Mouse (Mus musculus) small intestine, adult 2 months (tissue): Measurements from ENCODE around the gene Mrps17. TPM values are rescaled to one million over a fixed set of nuclear protein-coding genes. Genes with fewer than 3 reads are reported as not detected.

Experiments used
- H3K27ac ChIP-seq: fragments of 200-500 bp; 2 replicates; pipeline ENCODE4 v1.5.1; 2012; ENCODE audit warnings: low read depth, low read length, control low read depth, inconsistent platforms; ENCODE audit not compliant: insufficient read depth
- H3K27me3 ChIP-seq: fragments of 200-500 bp; 2 replicates; pipeline ENCODE4 v1.6.1; 2012; ENCODE audit warnings: mild to moderate bottlenecking, moderate library complexity, low read length, inconsistent platforms; ENCODE audit not compliant: control insufficient read depth, insufficient read depth
- H3K36me3 ChIP-seq: fragments of 200-500 bp; 2 replicates; pipeline ENCODE4 v1.6.1; 2012; ENCODE audit warnings: mild to moderate bottlenecking, low read length, control low read depth, inconsistent platforms; ENCODE audit not compliant: control insufficient read depth, insufficient read depth
- H3K4me1 ChIP-seq: fragments of 200-500 bp; 2 replicates; pipeline ENCODE4 v1.6.1; 2012; ENCODE audit warnings: low read length, inconsistent platforms, mixed read lengths; ENCODE audit not compliant: control insufficient read depth, insufficient read depth, insufficient read length
- H3K4me3 ChIP-seq: fragments of 200-500 bp; 2 replicates; pipeline ENCODE4 v1.5.1; 2012; ENCODE audit warnings: low read depth, mild to moderate bottlenecking, control low read depth, inconsistent platforms, low read length, moderate library complexity
- CTCF ChIP-seq: fragments of 200-500 bp; IDR thresholded peaks from 2 replicates; pipeline ENCODE4 v1.5.1; 2012; ENCODE audit warnings: low read depth, mild to moderate bottlenecking, control low read depth, inconsistent platforms, low read length, moderate library complexity, mixed read lengths; ENCODE audit not compliant: insufficient replicate concordance, insufficient read length; ENCODE audit errors: extremely low read depth
- POLR2A ChIP-seq: fragments of 200-500 bp; IDR thresholded peaks from 2 replicates; pipeline ENCODE4 v1.6.1; 2012; ENCODE audit warnings: low read depth, mild to moderate bottlenecking, control low read depth, inconsistent platforms, low read length, moderate library complexity
- WGBS: fragments of 180-500 bp; shearing (Covaris S2); methylation state at CpG from one replicate; pipeline ENCODE4 v1.1.7; 2018; 5-methylcytosine and 5-hydroxymethylcytosine counted together
- polyA plus RNA-seq: library from polyadenylated mRNA; depleted of rRNA; stranded (reverse); fragments of >200 nt; gene quantifications from 2 replicates; pipeline ENCODE4 v1.2.3, GENCODE M21; 2012

Gene Mrps17
- polyA plus RNA-seq, 1 experiment: 28.7 TPM

DNA sequence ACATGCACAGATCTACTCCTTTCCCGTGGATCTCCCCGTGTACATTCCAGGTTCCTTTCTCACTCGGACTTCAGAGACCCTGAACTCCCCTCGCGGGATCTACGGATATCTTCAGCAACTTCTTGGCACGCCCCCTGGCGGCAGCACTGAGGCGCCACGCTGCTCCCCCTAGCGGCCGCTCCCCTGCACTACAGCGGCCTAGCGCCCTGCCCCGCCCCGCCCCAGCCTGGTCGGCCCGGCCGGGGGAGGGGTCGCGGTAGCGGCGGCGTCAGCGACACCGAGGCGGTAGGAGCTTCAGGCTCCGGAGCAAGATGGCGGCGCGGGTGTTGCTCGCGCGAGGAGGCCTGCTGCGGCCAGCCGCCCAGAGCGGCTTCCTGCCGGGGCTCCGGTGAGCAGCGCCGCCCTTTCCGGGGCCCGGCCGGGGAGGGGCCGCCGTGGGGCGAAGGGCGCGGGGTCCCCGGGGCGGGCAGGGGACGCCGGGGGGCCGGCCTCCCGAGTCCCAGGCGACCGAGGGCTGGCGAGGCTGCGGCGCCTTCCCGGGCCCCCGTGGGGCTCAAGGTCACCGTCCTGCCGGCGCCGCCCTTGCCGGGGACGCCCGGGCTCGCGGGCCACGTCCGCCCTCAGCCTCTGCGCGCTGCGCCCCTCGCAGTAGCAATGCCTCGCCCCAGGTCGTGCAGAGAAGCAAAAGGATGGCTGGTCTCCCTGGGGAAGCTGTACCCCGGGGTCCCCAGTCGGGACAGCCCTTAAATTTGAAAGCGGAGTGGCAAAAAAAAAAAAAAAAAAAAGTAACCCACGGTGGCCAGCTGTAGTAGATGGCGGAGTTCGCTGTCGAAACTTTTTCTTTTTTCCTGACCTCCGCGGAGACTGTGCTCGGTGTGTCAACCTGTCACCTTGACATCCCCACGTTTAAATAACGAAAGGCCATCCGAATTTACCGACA, 9.8 kb downstream of the Mrps17 start, which contains the start of gene Nipsnap2:
Nipsnap2 (plus strand) TSS at position 230 of the 940 bp plus-strand sequence.
- H3K27ac ChIP-seq: peak within 1 kb of the TSS; percentile 88
- H3K36me3 ChIP-seq: no peaks in the 10 kb centered on the region
- under 1% methylated on average over 92 of the region's 93 CpGs for WGBS
- H3K4me1 ChIP-seq: peaks cover 7% of the 10 kb centered on the region
- peak within 1 kb of the TSS; percentile 95 for H3K4me3 ChIP-seq
- TF ChIP-seq POLR2A (peak; percentile 54), CTCF (peak; percentile 100)
- H3K27me3 ChIP-seq: no peaks in the 10 kb centered on the region

DNA sequence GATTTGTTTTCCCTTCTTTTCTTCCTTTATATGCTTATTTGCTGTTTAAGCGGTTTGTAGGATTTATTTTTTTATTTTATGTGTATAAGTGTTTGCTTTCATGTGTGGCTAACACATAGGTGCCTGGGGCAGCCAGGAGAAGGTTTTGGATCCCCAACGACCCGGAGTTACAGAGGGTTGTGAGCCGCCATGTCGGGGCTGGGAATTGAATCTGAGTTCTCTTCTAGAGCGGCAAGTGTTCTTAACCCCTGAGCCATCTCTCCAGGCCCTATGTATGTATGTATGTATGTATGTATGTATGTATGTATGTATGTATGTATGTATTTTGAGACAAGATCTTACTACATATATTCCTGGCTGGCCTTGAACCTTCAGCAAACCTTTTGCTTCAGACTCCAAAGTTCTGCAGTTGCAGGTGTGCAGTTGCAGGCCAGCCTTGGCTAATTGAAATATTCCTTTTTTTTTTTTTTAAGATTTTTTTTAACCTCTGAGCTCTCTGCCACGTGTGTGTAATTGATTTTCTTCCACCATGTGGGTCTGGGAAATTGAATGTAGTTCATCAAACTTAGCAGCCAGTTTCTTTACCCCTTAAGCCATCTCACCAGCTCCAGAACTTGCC, 10.6 kb downstream of the Mrps17 start:
- H3K36me3 ChIP-seq: no peaks in the 10 kb centered on the region
- TF ChIP-seq POLR2A (no peak), CTCF (no peak)
- peak overlapping the region; percentile 95 for H3K4me3 ChIP-seq
- H3K4me1 ChIP-seq: peaks cover 10% of the 10 kb centered on the region
- H3K27me3 ChIP-seq: no peaks in the 10 kb centered on the region
- WGBS: 15% methylated on average over 7 of the region's 7 CpGs
- peak overlapping the region; percentile 88; the same call in 1 of the 2 replicates for H3K27ac ChIP-seq

DNA sequence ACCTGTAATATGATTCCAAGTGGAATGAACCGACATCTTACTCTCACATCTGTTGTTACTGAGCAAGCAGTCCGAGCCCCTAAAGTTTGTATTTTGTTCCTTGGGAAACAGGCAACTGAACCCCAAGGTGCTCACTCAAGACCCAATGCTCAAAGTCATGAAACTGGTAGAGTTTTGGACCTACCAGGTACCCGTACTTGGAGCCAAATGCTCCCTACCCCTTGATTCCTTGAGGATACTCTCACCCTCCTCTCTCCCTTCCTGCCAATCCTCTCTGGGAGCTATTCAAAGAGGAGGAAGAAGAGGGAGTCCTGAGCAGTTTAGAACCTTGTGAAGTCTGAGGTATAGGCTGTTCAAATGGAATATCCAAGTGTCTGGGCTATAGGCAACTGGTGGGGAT, 11.5 kb downstream of the Mrps17 start:
- Histone ChIP-seq H3K27ac (no peak overlapping the region), H3K4me3 (no peak overlapping the region), H3K27me3 (no peaks in the 10 kb centered on the region), H3K36me3 (no peaks in the 10 kb centered on the region), H3K4me1 (peaks cover 10% of the 10 kb centered on the region)
- WGBS: 85% methylated on average over 3 of the region's 3 CpGs
- TF ChIP-seq CTCF (no peak), POLR2A (no peak)

DNA sequence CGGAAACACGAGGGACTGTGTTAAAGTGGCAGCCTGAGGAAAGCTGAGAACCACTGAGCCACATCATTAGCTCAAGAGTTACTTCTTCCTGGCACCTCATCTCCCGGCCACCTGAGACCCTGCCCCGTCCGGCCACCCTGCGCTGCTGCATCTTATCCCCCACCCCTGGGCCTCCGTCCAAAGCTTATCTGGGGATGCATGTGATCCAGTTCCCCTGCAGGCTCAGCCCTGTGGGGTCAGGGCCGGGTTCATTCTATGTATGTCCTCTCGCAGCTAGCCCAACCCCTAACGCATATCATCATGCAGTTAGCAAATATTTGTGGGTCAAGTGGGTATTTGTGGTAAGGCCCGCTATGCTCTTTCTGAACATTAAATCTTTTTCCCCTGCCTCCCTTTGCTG, 14.0 kb downstream of the Mrps17 start:
- no peak for TF ChIP-seq POLR2A
- TF ChIP-seq CTCF: no peak
- 61% methylated on average over 11 of the region's 11 CpGs for WGBS
- Histone ChIP-seq H3K27ac (no peak overlapping the region), H3K36me3 (no peaks in the 10 kb centered on the region), H3K4me1 (peaks cover 7% of the 10 kb centered on the region), H3K27me3 (no peaks in the 10 kb centered on the region), H3K4me3 (no peak overlapping the region)

DNA sequence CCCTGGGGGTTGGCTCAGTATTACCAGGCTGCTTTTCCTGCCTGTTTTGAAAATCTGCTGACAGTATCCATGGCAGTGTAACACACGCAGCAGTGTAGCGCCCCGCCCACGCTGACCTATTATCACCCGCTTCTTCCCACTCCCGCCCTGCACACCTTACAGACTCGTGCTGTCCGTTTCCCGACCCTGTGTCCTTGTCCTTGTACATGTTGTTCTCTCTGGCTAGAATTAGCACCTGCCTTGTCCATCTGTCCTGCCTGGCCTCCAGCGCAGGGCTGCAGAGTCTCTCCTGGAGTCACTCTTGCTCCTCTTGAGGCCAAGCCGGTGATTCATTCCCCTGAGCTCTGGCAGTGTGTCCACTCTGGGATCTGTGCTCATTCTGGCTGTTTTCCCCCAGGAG, 15.0 kb downstream of the Mrps17 start:
- WGBS: 37% methylated on average over 11 of the region's 11 CpGs
- TF ChIP-seq CTCF: no peak
- Histone ChIP-seq H3K4me3 (no peak overlapping the region), H3K36me3 (no peaks in the 10 kb centered on the region), H3K27ac (no peak overlapping the region), H3K4me1 (peaks cover 7% of the 10 kb centered on the region), H3K27me3 (no peaks in the 10 kb centered on the region)

DNA sequence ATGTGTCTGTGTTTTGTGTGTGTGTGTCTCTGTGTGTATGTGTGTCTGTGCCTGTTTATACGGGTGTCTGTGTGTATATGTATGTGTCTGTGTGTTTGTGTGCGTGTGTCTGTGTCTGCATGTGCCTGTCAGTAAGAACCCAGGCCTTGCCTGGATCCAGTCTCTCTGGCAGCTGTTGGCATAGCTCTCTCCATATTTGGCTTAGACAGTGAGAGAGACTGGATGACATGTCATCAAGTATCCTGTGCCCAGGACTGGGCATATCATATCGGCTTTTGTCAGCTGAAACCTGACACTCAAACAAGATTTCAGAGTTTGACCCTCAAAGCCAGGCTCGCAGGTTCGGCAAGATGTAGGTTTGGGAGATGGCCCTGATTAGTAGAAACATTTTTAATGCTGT, 15.7 kb downstream of the Mrps17 start:
- no peaks in the 10 kb centered on the region for H3K36me3 ChIP-seq
- H3K4me3 ChIP-seq: no peak overlapping the region
- peaks cover 7% of the 10 kb centered on the region for H3K4me1 ChIP-seq
- no peaks in the 10 kb centered on the region for H3K27me3 ChIP-seq
- H3K27ac ChIP-seq: no peak overlapping the region
- 76% methylated on average over 5 of the region's 5 CpGs for WGBS
- no peak for TF ChIP-seq CTCF
- no peak for TF ChIP-seq POLR2A

DNA sequence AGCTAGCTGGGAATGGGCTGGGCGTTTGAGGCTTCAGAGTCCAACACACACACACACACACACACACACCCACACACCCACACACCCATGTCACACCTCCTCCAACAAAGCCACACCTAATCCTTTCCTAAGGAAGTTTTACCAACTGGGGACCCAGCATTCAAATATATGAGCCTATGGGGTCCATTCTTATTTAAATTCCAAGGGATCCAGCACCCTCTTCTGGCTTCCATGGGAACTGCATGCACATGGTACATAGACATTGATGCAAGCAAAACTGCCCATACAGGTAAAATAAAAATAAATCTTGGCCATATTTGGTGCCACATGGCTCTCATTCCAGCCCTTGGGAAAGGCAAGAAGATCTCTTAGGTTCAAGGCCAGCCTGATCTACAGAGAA, 25.7 kb downstream of the Mrps17 start:
- WGBS: 90% methylated on average over 1 of the region's 1 CpGs
- Histone ChIP-seq H3K27ac (no peak overlapping the region), H3K4me1 (no peaks in the 10 kb centered on the region), H3K36me3 (peaks cover 16% of the 10 kb centered on the region), H3K4me3 (no peak overlapping the region), H3K27me3 (no peaks in the 10 kb centered on the region)
- TF ChIP-seq POLR2A (no peak), CTCF (no peak)
